Mouse (Mus musculus): ENCODE measurements around the gene Ttc25. TPM values are rescaled to one million over a fixed set of nuclear protein-coding genes. Genes with fewer than 3 reads are reported as not detected.
A peak's percentile ranks its signal among the peaks of the same experiment; 100 is the strongest.

The Ttc25 gene
- polyA plus RNA-seq, 1 experiment: 0.71 TPM

DNA sequence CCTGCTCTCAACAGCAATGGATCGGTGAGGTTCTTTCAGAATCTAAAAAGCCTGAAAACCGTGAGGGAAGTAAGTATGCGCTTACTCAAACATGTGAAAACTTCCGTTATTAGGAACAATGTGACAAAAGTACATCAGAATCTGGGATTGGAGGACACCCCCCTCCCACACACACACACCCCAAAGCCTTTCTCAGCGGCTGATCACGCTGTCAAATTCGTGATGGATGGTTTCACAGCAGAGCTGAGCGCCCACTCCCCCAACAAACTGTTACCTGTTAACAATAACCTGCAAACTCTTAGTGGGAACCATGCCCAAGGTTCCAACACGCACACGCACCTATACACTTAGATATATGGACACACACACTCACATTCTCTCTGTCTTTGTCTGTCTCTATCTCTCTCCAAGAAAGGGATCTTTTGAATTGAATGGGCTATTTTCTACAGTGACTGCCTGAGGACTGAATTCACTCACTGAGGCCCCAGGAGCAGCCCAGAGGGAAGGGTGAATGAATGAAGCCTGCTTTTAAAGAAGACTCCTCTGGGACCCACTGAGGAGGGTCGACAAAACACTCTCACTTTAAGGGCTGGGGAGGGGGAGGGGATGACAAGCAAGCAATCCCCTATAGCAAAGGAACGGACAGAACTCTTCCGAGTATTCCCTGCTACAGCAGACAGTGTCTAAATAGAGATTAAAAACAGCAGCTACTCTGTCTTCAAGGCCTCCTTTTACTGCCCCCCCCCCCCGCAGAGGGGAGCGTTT, 19.2 kb upstream of the Ttc25 start:
- no peaks in the 10 kb centered on the region for H3K27me3 ChIP-seq (ENCODE audit: control insufficient read depth, insufficient read depth, insufficient read length)
- peak overlapping the region; percentile 19 for H3ac ChIP-seq (ENCODE audit: control insufficient read depth, insufficient read length)
- TF ChIP-seq MAX (IDR thresholded peaks at IDR 0.05; ENCODE audit: low read depth) (no peak), MYOG (IDR thresholded peaks at IDR 0.05; ENCODE audit: control insufficient read depth in 1 of 3, insufficient read depth in 1 of 3, insufficient read length in 2 of 3, low read depth in 2 of 3) (no peak), USF1 (IDR thresholded peaks at IDR 0.05; ENCODE audit: low read depth) (no peak), REST (IDR thresholded peaks at IDR 0.05; ENCODE audit: insufficient read depth, insufficient read length) (no peak), TCF12 (IDR thresholded peaks at IDR 0.05; ENCODE audit: insufficient read depth, poor library complexity, severe bottlenecking) (no peak), SRF (IDR thresholded peaks at IDR 0.05; ENCODE audit: control insufficient read depth, insufficient read length, low read depth) (no peak), TCF3 (IDR thresholded peaks at IDR 0.05; ENCODE audit: insufficient read length, low read depth) (no peak), CEBPB (IDR thresholded peaks at IDR 0.05; ENCODE audit: insufficient read depth, poor library complexity, severe bottlenecking) (no peak), POLR2AphosphoS2 (IDR thresholded peaks at IDR 0.05; ENCODE audit: insufficient read length, low read depth) (no peak), POLR2A (IDR thresholded peaks at IDR 0.05; ENCODE audit: insufficient read length, low read depth) (no peak), MYOD1 (IDR thresholded peaks at IDR 0.05; ENCODE audit: control insufficient read depth in 1 of 3, insufficient read length in 2 of 3, low read depth in 2 of 3) (no peak), E2F4 (IDR thresholded peaks at IDR 0.05; ENCODE audit: insufficient read depth) (no peak)
- peaks cover 53% of the 10 kb centered on the region for H3K79me2 ChIP-seq (ENCODE audit: control insufficient read depth, insufficient read depth)
- peak overlapping the region; percentile 98 for H3K4me2 ChIP-seq (ENCODE audit: low read depth)
- H3K36me3 ChIP-seq (ENCODE audit: control insufficient read depth, insufficient read depth): peaks cover 30% of the 10 kb centered on the region
- peak overlapping the region; percentile 98 for H3K4me3 ChIP-seq

DNA sequence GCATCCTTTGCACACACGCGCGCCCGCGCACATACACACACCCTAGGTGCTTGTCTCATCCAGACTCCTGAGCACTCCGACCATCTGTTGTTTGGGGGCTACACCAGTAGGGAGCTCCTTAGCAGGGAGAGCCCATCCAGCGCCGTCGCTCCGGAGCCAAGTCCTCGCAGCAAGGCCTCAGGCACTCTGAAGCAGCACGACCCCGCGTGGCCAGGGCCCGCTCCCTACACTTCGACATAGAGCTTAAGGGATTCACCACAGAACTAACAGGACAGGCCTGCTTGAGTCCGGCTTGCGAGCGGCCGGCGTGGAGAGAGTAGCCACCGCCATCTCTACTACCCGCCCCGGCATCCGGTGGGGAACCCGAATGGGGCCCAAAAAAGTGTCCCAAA, 18.3 kb upstream of the Ttc25 start:
- Histone ChIP-seq H3K4me3 (peak overlapping the region; percentile 98), H3K27me3 (ENCODE audit: control insufficient read depth, insufficient read depth, insufficient read length) (no peaks in the 10 kb centered on the region), H3ac (ENCODE audit: control insufficient read depth, insufficient read length) (peak overlapping the region; percentile 19), H3K79me2 (ENCODE audit: control insufficient read depth, insufficient read depth) (peaks cover 47% of the 10 kb centered on the region), H3K36me3 (ENCODE audit: control insufficient read depth, insufficient read depth) (peaks cover 23% of the 10 kb centered on the region), H3K4me2 (ENCODE audit: low read depth) (peak overlapping the region; percentile 98)
- TF ChIP-seq TCF12 (IDR thresholded peaks at IDR 0.05; ENCODE audit: insufficient read depth, poor library complexity, severe bottlenecking) (no peak), TCF3 (IDR thresholded peaks at IDR 0.05; ENCODE audit: insufficient read length, low read depth) (no peak), REST (IDR thresholded peaks at IDR 0.05; ENCODE audit: insufficient read depth, insufficient read length) (no peak), SRF (IDR thresholded peaks at IDR 0.05; ENCODE audit: control insufficient read depth, insufficient read length, low read depth) (no peak), USF1 (IDR thresholded peaks at IDR 0.05; ENCODE audit: low read depth) (no peak), MAX (IDR thresholded peaks at IDR 0.05; ENCODE audit: low read depth) (no peak), E2F4 (IDR thresholded peaks at IDR 0.05; ENCODE audit: insufficient read depth) (no peak), POLR2AphosphoS2 (IDR thresholded peaks at IDR 0.05; ENCODE audit: insufficient read length, low read depth) (no peak), MYOD1 (IDR thresholded peaks at IDR 0.05; ENCODE audit: control insufficient read depth in 1 of 3, insufficient read length in 2 of 3, low read depth in 2 of 3) (no peak), POLR2A (IDR thresholded peaks at IDR 0.05; ENCODE audit: insufficient read length, low read depth) (no peak), CEBPB (IDR thresholded peaks at IDR 0.05; ENCODE audit: insufficient read depth, poor library complexity, severe bottlenecking) (no peak), MYOG (IDR thresholded peaks at IDR 0.05; ENCODE audit: control insufficient read depth in 1 of 3, insufficient read depth in 1 of 3, insufficient read length in 2 of 3, low read depth in 2 of 3) (no peak)

DNA sequence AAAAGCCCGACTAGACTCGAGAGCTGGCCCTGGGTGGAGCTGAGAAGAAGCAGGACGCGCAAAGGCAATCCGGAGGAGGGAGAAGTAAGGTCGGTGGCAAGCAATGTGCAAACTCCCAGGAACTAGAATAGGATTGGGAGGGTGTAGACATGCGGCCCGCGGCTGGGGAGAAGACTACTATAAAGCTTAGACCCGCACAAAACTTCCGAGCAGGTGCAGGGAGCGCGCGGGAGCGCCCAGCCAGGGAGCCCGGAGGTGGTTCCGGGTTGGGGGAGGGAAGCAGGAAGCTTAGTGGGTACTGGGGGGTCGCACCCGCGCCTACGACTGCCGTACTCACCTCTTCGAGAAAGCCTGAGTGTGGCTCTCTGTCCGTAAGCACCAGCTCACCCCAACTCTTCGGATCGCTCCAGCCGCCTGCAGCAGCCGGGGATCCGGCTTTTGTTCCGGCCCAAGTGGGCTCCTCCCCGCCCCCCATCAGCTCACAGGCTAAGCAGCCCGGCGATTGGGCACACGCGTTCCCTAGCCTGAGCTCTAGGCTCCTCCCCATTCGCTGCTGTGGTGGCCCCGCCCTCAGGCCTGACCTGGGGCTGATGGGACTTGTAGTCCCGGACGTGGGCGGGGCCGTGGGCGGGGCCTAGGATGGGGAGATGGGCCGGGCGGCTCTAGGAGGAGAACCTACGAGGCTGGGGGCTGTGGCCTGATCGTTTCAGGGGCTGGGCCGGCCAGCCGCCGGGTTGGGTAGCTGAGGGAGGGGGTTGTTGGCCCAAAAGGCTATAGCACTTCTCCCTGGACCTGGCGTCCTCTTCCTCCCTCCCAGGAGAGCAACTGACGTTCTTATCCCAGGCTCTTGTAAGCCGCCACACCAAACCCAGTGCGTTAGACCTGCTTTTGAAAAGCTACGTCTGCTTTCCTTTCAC, 17.7 kb upstream of the Ttc25 start, which contains the start of gene Acly:
Acly (minus strand) TSS at position 543 of the 917 bp plus-strand sequence.
- Histone ChIP-seq H3ac (ENCODE audit: control insufficient read depth, insufficient read length) (peak within 1 kb of the TSS; percentile 19), H3K27me3 (ENCODE audit: control insufficient read depth, insufficient read depth, insufficient read length) (no peaks in the 10 kb centered on the region), H3K79me2 (ENCODE audit: control insufficient read depth, insufficient read depth) (peaks cover 40% of the 10 kb centered on the region), H3K4me2 (ENCODE audit: low read depth) (peak within 1 kb of the TSS; percentile 98), H3K4me3 (peak within 1 kb of the TSS; percentile 98), H3K36me3 (ENCODE audit: control insufficient read depth, insufficient read depth) (peaks cover 16% of the 10 kb centered on the region)
- no peak for TF ChIP-seq MYOD1 (IDR thresholded peaks at IDR 0.05; ENCODE audit: control insufficient read depth in 1 of 3, insufficient read length in 2 of 3, low read depth in 2 of 3)
- no peak for TF ChIP-seq TCF12 (IDR thresholded peaks at IDR 0.05; ENCODE audit: insufficient read depth, poor library complexity, severe bottlenecking)
- no peak for TF ChIP-seq MAX (IDR thresholded peaks at IDR 0.05; ENCODE audit: low read depth)
- TF ChIP-seq CEBPB (IDR thresholded peaks at IDR 0.05; ENCODE audit: insufficient read depth, poor library complexity, severe bottlenecking): no peak
- no peak for TF ChIP-seq E2F4 (IDR thresholded peaks at IDR 0.05; ENCODE audit: insufficient read depth)
- no peak for TF ChIP-seq USF1 (IDR thresholded peaks at IDR 0.05; ENCODE audit: low read depth)
- TF ChIP-seq MYOG (IDR thresholded peaks at IDR 0.05; ENCODE audit: control insufficient read depth in 1 of 3, insufficient read depth in 1 of 3, insufficient read length in 2 of 3, low read depth in 2 of 3): peak in 1 of 3 experiments; percentile 6
- peak; percentile 97 for TF ChIP-seq POLR2A (IDR thresholded peaks at IDR 0.05; ENCODE audit: insufficient read length, low read depth)
- TF ChIP-seq REST (IDR thresholded peaks at IDR 0.05; ENCODE audit: insufficient read depth, insufficient read length): no peak
- peak; percentile 14 for TF ChIP-seq SRF (IDR thresholded peaks at IDR 0.05; ENCODE audit: control insufficient read depth, insufficient read length, low read depth)
- peak; percentile 94 for TF ChIP-seq POLR2AphosphoS2 (IDR thresholded peaks at IDR 0.05; ENCODE audit: insufficient read length, low read depth)
- no peak for TF ChIP-seq TCF3 (IDR thresholded peaks at IDR 0.05; ENCODE audit: insufficient read length, low read depth)
